Mouse (Mus musculus) lung, adult 2 months (tissue): Measurements from ENCODE around the gene Gm21903.

Experiments
- CTCF ChIP-seq: fragments of 200-500 bp; IDR thresholded peaks from 2 replicates; pipeline ENCODE4 v1.5.1; 2011; ENCODE audit warnings: mild to moderate bottlenecking, low read length, control low read depth; ENCODE audit not compliant: insufficient read depth
- POLR2A ChIP-seq: fragments of 200-500 bp; IDR thresholded peaks from 2 replicates; pipeline ENCODE4 v1.6.1; 2011; ENCODE audit warnings: low read depth, mild to moderate bottlenecking, control low read depth, low read length, borderline replicate concordance; ENCODE audit errors: extremely low read depth

GRCm38 (mm10) chr17:39009846-39010245, 33.3 kb downstream of the Gm21903 start:
- no peak for TF ChIP-seq CTCF
- TF ChIP-seq POLR2A = no peak
